12 mouse cellular contexts compared by ENCODE assay signal in the genomic region with DNA sequence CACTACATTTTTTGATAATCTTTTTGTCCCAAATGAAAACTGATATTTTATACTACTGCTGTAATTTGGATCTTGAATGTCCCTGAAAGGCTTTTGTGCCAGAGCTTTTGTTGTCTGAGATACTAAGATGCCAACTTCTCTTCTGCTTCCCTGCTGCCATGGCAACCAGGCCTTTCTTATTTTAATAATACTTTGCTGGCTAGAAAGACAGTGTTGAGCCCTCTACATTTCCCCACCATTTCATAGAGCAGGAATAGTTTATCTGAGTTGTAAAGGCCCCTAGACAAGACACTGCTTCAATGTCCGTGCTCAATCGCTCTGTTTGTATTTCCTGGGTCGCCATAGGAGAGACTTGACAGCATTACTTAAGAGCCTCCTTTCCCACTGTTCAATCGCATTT. TPM values are rescaled to one million over a fixed set of nuclear protein-coding genes. Genes with fewer than 3 reads are reported as not detected.
DNase-seq lines count a peak whose midpoint lies in the region; ATAC-seq and TF ChIP-seq lines count a peak whose summit lies in the region.
"Had no signal": no experiment of that assay in that cellular context is flagged by ENCODE, and none has a peak within 500 bp of the region (broad histone marks: within the 10 kb centered on the region; RNA-seq: fewer than 3 reads in every experiment).

No protein-coding gene starts in this region.

- no peak for ATAC-seq in stomach, embryonic 14.5 days (ENCODE audit: insufficient number of reproducible peaks, insufficient read depth, low FRiP score, low read depth)
- ATAC-seq in stomach, postnatal 0 days (ENCODE audit: low FRiP score, low TSS enrichment) = no peak
- ATAC-seq in liver, postnatal 0 days = no peak
- ATAC-seq in erythroid progenitor cell, adult 5-6 weeks (replicated peaks; ENCODE audit: low FRiP score, poor library complexity, severe bottlenecking) = no peak

- no peak for TF ChIP-seq POLR2A in heart, adult 2 months (IDR thresholded peaks at IDR 0.05; ENCODE audit: insufficient read depth, low read depth, low read length)

- no peak overlapping the region for H3K4me3 ChIP-seq in stomach, embryonic 14.5 days (ENCODE audit: low read depth, low read length)
- no peak overlapping the region for H3K4me3 ChIP-seq in stomach, postnatal 0 days (ENCODE audit: low read depth, low read length)
- peak overlapping the region; percentile 97 for H3K4me3 ChIP-seq in liver, postnatal 0 days (ENCODE audit: low read depth, low read length)
- H3K4me3 ChIP-seq in heart, adult 2 months = no peak overlapping the region

- H3K27me3 ChIP-seq in stomach, embryonic 14.5 days (ENCODE audit: control insufficient read depth, insufficient read depth, low read length) = no peaks in the 10 kb centered on the region
- no peaks in the 10 kb centered on the region for H3K27me3 ChIP-seq in stomach, postnatal 0 days (ENCODE audit: control insufficient read depth, insufficient read depth, low read length)
- no peaks in the 10 kb centered on the region for H3K27me3 ChIP-seq in liver, postnatal 0 days (ENCODE audit: insufficient read depth, low read length)
- no peaks in the 10 kb centered on the region for H3K27me3 ChIP-seq in heart, adult 2 months (ENCODE audit: control insufficient read depth, insufficient read depth, low read length)

- H3K4me1 ChIP-seq in stomach, embryonic 14.5 days (ENCODE audit: control insufficient read depth, insufficient read depth, low read length) = peaks cover 8% of the 10 kb centered on the region
- H3K4me1 ChIP-seq in stomach, postnatal 0 days (replicated peaks; ENCODE audit: control insufficient read depth, insufficient read depth) = 0 out of 2 replicates have a peak, but pooled peaks cover 2% of the 10 kb centered on the region
- H3K4me1 ChIP-seq in liver, postnatal 0 days (ENCODE audit: insufficient read depth) = peaks cover 37% of the 10 kb centered on the region
- peaks cover 11% of the 10 kb centered on the region for H3K4me1 ChIP-seq in heart, adult 2 months (ENCODE audit: control insufficient read depth, insufficient read depth, low read length)

- no peak overlapping the region for H3K9ac ChIP-seq in stomach, embryonic 14.5 days (replicated peaks; ENCODE audit: low read depth, low read length)
- no peak overlapping the region for H3K9ac ChIP-seq in stomach, postnatal 0 days (ENCODE audit: low read length)
- 0 out of 2 replicates have a peak overlapping the region, but pooled peaks have one; percentile 34 for H3K9ac ChIP-seq in liver, postnatal 0 days (replicated peaks)
- H3K9ac ChIP-seq in heart, adult 2 months (ENCODE audit: low read depth, low read length) = no peak overlapping the region; the same call in 1 of the 2 replicates

- no peak for TF ChIP-seq CTCF in stomach, postnatal 0 days (IDR thresholded peaks at IDR 0.05; ENCODE audit: low read depth)
- no peak for TF ChIP-seq CTCF in liver, postnatal 0 days (IDR thresholded peaks at IDR 0.05; ENCODE audit: low read depth)
- no peak for TF ChIP-seq CTCF in heart, adult 2 months (IDR thresholded peaks at IDR 0.05)

- H3K9me3 ChIP-seq in stomach, embryonic 14.5 days (ENCODE audit: control insufficient read depth, low read depth, low read length) = no peaks in the 10 kb centered on the region
- no peaks in the 10 kb centered on the region for H3K9me3 ChIP-seq in stomach, postnatal 0 days (ENCODE audit: control insufficient read depth, low read length)
- no peaks in the 10 kb centered on the region for H3K9me3 ChIP-seq in liver, postnatal 0 days (ENCODE audit: low read length)

- H3K79me2 ChIP-seq in heart, adult 2 months (replicated peaks; ENCODE audit: control insufficient read depth, insufficient read depth, low read length) = peaks cover 8% of the 10 kb centered on the region

- WGBS in stomach, embryonic 14.5 days = 58% methylated on average over 4 of the region's 4 CpGs
- 44% methylated on average over 4 of the region's 4 CpGs for WGBS in stomach, postnatal 0 days
- 70% methylated on average over 4 of the region's 4 CpGs for WGBS in liver, postnatal 0 days (ENCODE audit: insufficient replicate concordance)
- WGBS in heart, adult 2 months = 62% methylated on average over 4 of the region's 4 CpGs

- 0 out of 2 replicates have a peak overlapping the region, but pooled peaks have one; percentile 72 for H3K4me2 ChIP-seq in stomach, embryonic 14.5 days (replicated peaks; ENCODE audit: low read depth, low read length)
- no peak overlapping the region for H3K4me2 ChIP-seq in stomach, postnatal 0 days (replicated peaks; ENCODE audit: low read depth)
- H3K4me2 ChIP-seq in liver, postnatal 0 days (ENCODE audit: low read depth, low read length) = peak overlapping the region; percentile 84

- no peak overlapping the region for H3K27ac ChIP-seq in stomach, embryonic 14.5 days (ENCODE audit: low read length)
- H3K27ac ChIP-seq in stomach, postnatal 0 days (replicated peaks) = no peak overlapping the region; the same call in 1 of the 2 replicates
- H3K27ac ChIP-seq in liver, postnatal 0 days (ENCODE audit: low read depth) = no peak overlapping the region
- H3K27ac ChIP-seq in heart, adult 2 months = no peak overlapping the region; the same call in 1 of the 2 replicates

- DNase-seq in embryo, embryonic 10.5 days (ENCODE audit: low spot score) = peak; percentile 44
- no peak for DNase-seq in embryo, embryonic 10 days (ENCODE audit: low spot score)
- DNase-seq in stomach, postnatal 0 days (ENCODE audit: low spot score) = no peak
- no peak for DNase-seq in liver, postnatal 0 days
- no peak for DNase-seq in gastrocnemius, adult 18-20 months (ENCODE audit: low spot score)
- DNase-seq in heart, adult 2 months = no peak
- DNase-seq: cerebellum, adult 2 months; heart, adult 11 months; kidney, adult 18-20 months; lung, postnatal 10 days had no signal

- H3K36me3 ChIP-seq in stomach, embryonic 14.5 days (ENCODE audit: control insufficient read depth, insufficient read depth, low read length) = no peaks in the 10 kb centered on the region
- no peaks in the 10 kb centered on the region for H3K36me3 ChIP-seq in stomach, postnatal 0 days (ENCODE audit: control insufficient read depth, insufficient read depth, low read length)
- peaks cover 8% of the 10 kb centered on the region; the same call in 1 of the 2 replicates for H3K36me3 ChIP-seq in liver, postnatal 0 days (replicated peaks; ENCODE audit: insufficient read depth, low read length)
- peaks cover 18% of the 10 kb centered on the region for H3K36me3 ChIP-seq in heart, adult 2 months (ENCODE audit: control insufficient read depth, insufficient read depth, low read length)

- intact Hi-C loops in heart, adult 2 months (cut with DNase I) = loop anchor here (5.0 to 10.0 kb wide), 7 partner anchors 112 to 780 kb away; a partner anchor contains a TSS

- TF ChIP-seq EP300 in stomach, postnatal 0 days (optimal IDR thresholded peaks at IDR 0.05) = no peak
- TF ChIP-seq EP300 in liver, postnatal 0 days (IDR thresholded peaks at IDR 0.05; ENCODE audit: low read depth) = no peak
- no peak for TF ChIP-seq EP300 in heart, adult 2 months (IDR thresholded peaks at IDR 0.05; ENCODE audit: insufficient read depth, low read depth, low read length)

RNA-seq across cellular contexts. Expression of a gene that starts 3.0 kb away (rescaled TPM):
- polyA plus RNA-seq in stomach, embryonic 14.5 days (2014; fragmentation: Nextera tagmentation; extraction: Ambion mirVana) = 11.2 and 13.1 TPM in 2 replicates
- polyA plus RNA-seq in stomach, postnatal 0 days (2015; fragmentation: Nextera tagmentation; extraction: Ambion mirVana) = 6.8 and 7.1 TPM in 2 replicates
- polyA plus RNA-seq in liver, postnatal 0 days (2015; fragmentation: Nextera tagmentation; extraction: Ambion mirVana) = 5.6 and 6.0 TPM in 2 replicates
- total RNA-seq in erythroid progenitor cell, adult 5-6 weeks (2015; ENCODE audit: low replicate concordance) = 67.4 and 88.9 TPM in 2 replicates
- total RNA-seq in erythroid progenitor cell, adult 5-6 weeks (2017; ENCODE audit: low replicate concordance) = 88.7 and 103 TPM in 2 replicates
- total RNA-seq in gastrocnemius, adult 18-20 months (2021) = 10 to 100 TPM; 20.0 to 24.5 TPM
- 10 to 100 TPM; 17.8 to 19.5 TPM for total RNA-seq in heart, adult 2 months (2021)
- polyA plus RNA-seq in heart, adult 2 months (2012; rRNA removed) = 4.3 and 9.1 TPM in 2 replicates
